Mouse (Mus musculus): ENCODE measurements at regions not wholly inside any gene's neighbourhood (a gene's known extent, or its start where the extent isn't known, plus 50 kb on each side); places are given as distances from the start of the nearest gene placed in this dataset.

DNA sequence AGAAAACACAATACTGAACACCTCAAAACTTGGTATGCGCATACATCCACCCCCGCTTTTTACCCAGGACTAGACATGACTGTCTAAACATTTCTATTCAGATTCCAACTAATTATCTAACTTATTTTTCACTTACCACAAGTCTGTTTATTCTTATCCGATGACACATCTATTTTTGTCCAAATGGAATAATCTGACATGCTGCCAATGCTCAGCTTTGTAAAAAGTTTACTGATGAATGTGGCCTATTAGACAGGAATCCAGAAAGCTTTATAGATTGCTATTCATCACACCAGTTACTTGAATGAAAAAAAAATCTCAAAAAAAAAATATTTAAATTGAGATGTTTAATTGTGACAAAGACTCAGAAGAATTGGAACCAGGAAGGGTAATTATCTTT is 789.6 kb upstream of the Gm21833 start:
- intact Hi-C loops (cut with DNase I), result no loop called here
- DNase-seq (ENCODE audit: low spot score in 2 of 2), result peak in 1 of 2 experiments; percentile 2

Data from left cerebral cortex, postnatal 14 days (tissue).